Comparison of ENCODE assay signal across 9 mouse cellular contexts in genomic region chr16:43908881-43909280, GRCm38 (mm10). TPM values are rescaled to one million over a fixed set of nuclear protein-coding genes. Genes with fewer than 3 reads are reported as not detected.
DNase-seq lines count a peak whose midpoint lies in the region; ATAC-seq lines count a peak whose summit lies in the region.
"Had no signal": no experiment of that assay in that cellular context is flagged by ENCODE, and none has a peak within 500 bp of the region (broad histone marks: within the 10 kb centered on the region; RNA-seq: fewer than 3 reads in every experiment).

No protein-coding gene starts in this region.

- DNase-seq in kidney, adult 9 months = peak; percentile 29
- no peak for DNase-seq in kidney, adult 8-10 months
- DNase-seq in 3T3-L1 (ENCODE audit: low read depth, low spot score) (peak; percentile 40), ES-CJ7 (ENCODE audit: low read depth, low spot score) (peak; percentile 45)
- DNase-seq in frontal cortex, adult 2 months (ENCODE audit: extremely low spot score in 1 of 2, low spot score in 1 of 2) = no peak
- DNase-seq in layer of hippocampus, adult 9-11 months = no peak
- DNase-seq: lung, adult 18-20 months; retina, postnatal 1 day had no signal

- ATAC-seq in megakaryocyte, adult 5-6 weeks (ENCODE audit: poor library complexity, severe bottlenecking) = 0 out of 2 replicates have a peak, but pooled peaks have one; percentile 40

RNA-seq across cellular contexts. Expression of gene Qtrt2, which starts 17.7 kb away (rescaled TPM):
- 2.6 and 3.5 TPM in 2 replicates for total RNA-seq in megakaryocyte, adult 5-6 weeks (2015)
- total RNA-seq in megakaryocyte, adult 5-6 weeks (2017) = 7.8 and 15.8 TPM in 2 replicates
- 34.9 and 44.2 TPM in 2 replicates for polyA plus RNA-seq in frontal cortex, adult 2 months (2012; rRNA removed)

RNA-seq across cellular contexts. Expression of gene Ccdc191, which starts 19.3 kb away (rescaled TPM):
- 2.6 and 5.8 TPM in 2 replicates for total RNA-seq in megakaryocyte, adult 5-6 weeks (2015)
- 4.6 and 10.7 TPM in 2 replicates for total RNA-seq in megakaryocyte, adult 5-6 weeks (2017)
- polyA plus RNA-seq in frontal cortex, adult 2 months (2012; rRNA removed) = 6.6 and 7.1 TPM in 2 replicates

Comparison
In these comparisons a context has a peak if more than half of its experiments do, and no peak if none do; other contexts are left out.
1. DNase-seq: peak in kidney, adult 9 months (single experiment), 3T3-L1 (single experiment) and ES-CJ7 (single experiment); none in kidney, adult 8-10 months (0 of 2), frontal cortex, adult 2 months (0 of 2) and layer of hippocampus, adult 9-11 months (single experiment).